Mouse (Mus musculus) myocyte (in vitro differentiated cells): Measurements from ENCODE around the gene Gorab. TPM values are rescaled to one million over a fixed set of nuclear protein-coding genes. Genes with fewer than 3 reads are reported as not detected.

Experiments used
- H3K27me3 ChIP-seq: one replicate; pipeline ENCODE4 v1.6.1; 2011; ENCODE audit not compliant: control insufficient read depth, insufficient read depth, insufficient read length
- H3K36me3 ChIP-seq: one replicate; pipeline ENCODE4 v1.6.1; 2011; ENCODE audit not compliant: control insufficient read depth, insufficient read depth
- H3K4me2 ChIP-seq: one replicate; pipeline ENCODE4 v1.6.1; 2011; ENCODE audit warnings: low read depth, control low read depth
- H3K4me3 ChIP-seq: one replicate; pipeline ENCODE4 v1.5.1; 2011; ENCODE audit warnings: mild to moderate bottlenecking, control low read depth, moderate library complexity
- H3K79me2 ChIP-seq: one replicate; pipeline ENCODE4 v1.6.1; 2011; ENCODE audit not compliant: control insufficient read depth, insufficient read depth
- H3ac ChIP-seq: one replicate; pipeline ENCODE4 v1.6.1; 2011; ENCODE audit not compliant: control insufficient read depth, insufficient read length
- CEBPB ChIP-seq: IDR thresholded peaks from 2 replicates; pipeline ENCODE4 v1.6.1; 2011; ENCODE audit warnings: mild to moderate bottlenecking, moderate library complexity; ENCODE audit not compliant: poor library complexity, insufficient read depth, severe bottlenecking
- E2F4 ChIP-seq: IDR thresholded peaks from one replicate; pipeline ENCODE4 v1.6.1; 2011; ENCODE audit warnings: mild to moderate bottlenecking, control low read depth, moderate library complexity; ENCODE audit not compliant: insufficient read depth
- MAX ChIP-seq: IDR thresholded peaks from one replicate; pipeline ENCODE4 v1.6.1; 2011; ENCODE audit warnings: low read depth, mild to moderate bottlenecking, control low read depth
- MYOD1 ChIP-seq, 3 experiments: IDR thresholded peaks; one replicate each; pipeline ENCODE4 v1.6.1; 2011; ENCODE audit warnings: control low read depth in 2 of 3, low read depth in 2 of 3, mild to moderate bottlenecking in 2 of 3, moderate library complexity in 1 of 3; ENCODE audit not compliant: insufficient read length in 2 of 3, control insufficient read depth in 1 of 3
- MYOG ChIP-seq, 3 experiments: IDR thresholded peaks; one replicate each; pipeline ENCODE4 v1.6.1; 2011; ENCODE audit warnings: control low read depth in 2 of 3, low read depth in 2 of 3, mild to moderate bottlenecking in 2 of 3; ENCODE audit not compliant: insufficient read length in 2 of 3, control insufficient read depth in 1 of 3, insufficient read depth in 1 of 3
- POLR2A ChIP-seq: IDR thresholded peaks from one replicate; pipeline ENCODE4 v1.6.1; 2011; ENCODE audit warnings: low read depth, mild to moderate bottlenecking, control low read depth, moderate library complexity; ENCODE audit not compliant: insufficient read length
- POLR2AphosphoS2 ChIP-seq: IDR thresholded peaks from one replicate; pipeline ENCODE4 v1.6.1; 2011; ENCODE audit warnings: low read depth, control low read depth; ENCODE audit not compliant: insufficient read length
- REST ChIP-seq: IDR thresholded peaks from one replicate; pipeline ENCODE4 v1.6.1; 2011; ENCODE audit warnings: mild to moderate bottlenecking, control low read depth, moderate library complexity; ENCODE audit not compliant: insufficient read depth, insufficient read length
- SRF ChIP-seq: IDR thresholded peaks from one replicate; pipeline ENCODE4 v1.6.1; 2011; ENCODE audit warnings: low read depth; ENCODE audit not compliant: control insufficient read depth, insufficient read length
- TCF12 ChIP-seq: IDR thresholded peaks from one replicate; pipeline ENCODE4 v1.6.1; 2011; ENCODE audit warnings: mild to moderate bottlenecking, control low read depth; ENCODE audit not compliant: poor library complexity, insufficient read depth, severe bottlenecking
- TCF3 ChIP-seq: IDR thresholded peaks from one replicate; pipeline ENCODE4 v1.6.1; 2011; ENCODE audit warnings: low read depth, control low read depth; ENCODE audit not compliant: insufficient read length
- USF1 ChIP-seq: IDR thresholded peaks from one replicate; pipeline ENCODE4 v1.6.1; 2011; ENCODE audit warnings: low read depth, mild to moderate bottlenecking, control low read depth, moderate library complexity
- polyA plus RNA-seq: library from polyadenylated mRNA; unstranded; fragments of >200 nt; fragmentation: generic; extraction: Trizol; gene quantifications from one replicate; pipeline ENCODE4 v1.2.1, GENCODE M21; 2012; ENCODE audit warnings: missing spikeins

Gorab gene
- polyA plus RNA-seq, 1 experiment, result 2.9 TPM

DNA sequence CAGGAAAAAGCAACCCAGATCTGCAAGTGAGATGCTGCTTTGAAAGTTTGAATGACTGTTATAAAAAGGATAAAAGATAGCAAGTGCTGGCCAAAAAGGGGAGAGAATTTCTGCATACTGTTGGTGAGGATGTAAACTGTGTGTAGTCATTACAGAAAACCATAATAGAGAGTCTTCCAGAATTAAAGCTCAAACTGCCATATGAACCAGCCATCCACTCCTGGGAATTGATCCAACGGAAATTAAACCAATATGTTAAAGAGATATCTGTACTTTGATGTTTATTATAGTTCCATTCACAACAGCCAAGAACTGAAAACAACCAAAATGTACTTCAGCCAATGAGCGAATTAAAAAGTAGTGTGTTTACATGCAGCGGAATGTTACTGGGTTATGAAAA lies 52.5 kb downstream of the Gorab start:
- no peaks in the 10 kb centered on the region for H3K36me3 ChIP-seq
- H3K4me3 ChIP-seq, result no peak overlapping the region
- H3K4me2 ChIP-seq, result no peak overlapping the region
- H3ac ChIP-seq, result no peak overlapping the region
- no peaks in the 10 kb centered on the region for H3K79me2 ChIP-seq
- H3K27me3 ChIP-seq, result no peaks in the 10 kb centered on the region
- TF ChIP-seq MYOD1 (IDR thresholded peaks at IDR 0.05; ENCODE audit: control insufficient read depth in 1 of 3, insufficient read length in 2 of 3, low read depth in 2 of 3) (no peak), E2F4 (no peak), TCF3 (no peak), MAX (no peak), TCF12 (no peak), POLR2A (no peak), SRF (no peak), USF1 (no peak), MYOG (IDR thresholded peaks at IDR 0.05; ENCODE audit: control insufficient read depth in 1 of 3, insufficient read depth in 1 of 3, insufficient read length in 2 of 3, low read depth in 2 of 3) (no peak), POLR2AphosphoS2 (no peak), REST (no peak)

DNA sequence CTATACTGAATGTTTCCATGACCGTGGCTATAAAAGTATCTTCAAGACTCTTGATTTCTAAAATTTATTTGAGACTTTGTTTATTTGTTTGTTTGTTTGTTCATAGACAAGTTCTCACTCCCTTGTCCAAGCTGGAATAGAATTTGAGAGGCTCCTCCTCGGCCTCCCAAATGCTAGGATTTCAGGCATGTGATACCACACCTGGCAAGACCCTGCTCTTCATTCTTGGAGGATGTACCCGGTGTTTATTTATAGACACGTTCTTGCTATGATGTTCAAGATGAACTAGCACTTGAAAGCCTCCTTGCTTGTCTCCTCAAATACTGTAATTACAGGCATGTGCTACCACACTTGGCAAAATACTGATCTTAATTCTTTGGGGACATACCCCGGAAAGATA lies 57.9 kb downstream of the Gorab start:
- Histone ChIP-seq H3K4me2 (no peak overlapping the region), H3K36me3 (no peaks in the 10 kb centered on the region), H3K27me3 (no peaks in the 10 kb centered on the region), H3K79me2 (no peaks in the 10 kb centered on the region), H3K4me3 (no peak overlapping the region), H3ac (no peak overlapping the region)
- no peak for TF ChIP-seq SRF
- no peak for TF ChIP-seq MAX
- TF ChIP-seq MYOG (IDR thresholded peaks at IDR 0.05; ENCODE audit: control insufficient read depth in 1 of 3, insufficient read depth in 1 of 3, insufficient read length in 2 of 3, low read depth in 2 of 3), result no peak
- TF ChIP-seq USF1, result no peak
- no peak for TF ChIP-seq TCF3
- no peak for TF ChIP-seq MYOD1 (IDR thresholded peaks at IDR 0.05; ENCODE audit: control insufficient read depth in 1 of 3, insufficient read length in 2 of 3, low read depth in 2 of 3)
- no peak for TF ChIP-seq POLR2A
- TF ChIP-seq CEBPB, result no peak
- no peak for TF ChIP-seq E2F4
- no peak for TF ChIP-seq POLR2AphosphoS2
- TF ChIP-seq TCF12, result no peak
- TF ChIP-seq REST, result no peak

GRCm38 (mm10) chr1:163344931-163345330 lies 58.5 kb downstream of the Gorab start:
- Histone ChIP-seq H3ac (no peak overlapping the region), H3K4me3 (no peak overlapping the region), H3K27me3 (no peaks in the 10 kb centered on the region), H3K79me2 (no peaks in the 10 kb centered on the region), H3K36me3 (no peaks in the 10 kb centered on the region), H3K4me2 (no peak overlapping the region)
- TF ChIP-seq MYOG (IDR thresholded peaks at IDR 0.05; ENCODE audit: control insufficient read depth in 1 of 3, insufficient read depth in 1 of 3, insufficient read length in 2 of 3, low read depth in 2 of 3) (no peak), TCF3 (no peak), TCF12 (no peak), POLR2AphosphoS2 (no peak), POLR2A (no peak), CEBPB (no peak), REST (no peak), MAX (no peak), MYOD1 (IDR thresholded peaks at IDR 0.05; ENCODE audit: control insufficient read depth in 1 of 3, insufficient read length in 2 of 3, low read depth in 2 of 3) (no peak), E2F4 (no peak), SRF (no peak), USF1 (no peak)

DNA sequence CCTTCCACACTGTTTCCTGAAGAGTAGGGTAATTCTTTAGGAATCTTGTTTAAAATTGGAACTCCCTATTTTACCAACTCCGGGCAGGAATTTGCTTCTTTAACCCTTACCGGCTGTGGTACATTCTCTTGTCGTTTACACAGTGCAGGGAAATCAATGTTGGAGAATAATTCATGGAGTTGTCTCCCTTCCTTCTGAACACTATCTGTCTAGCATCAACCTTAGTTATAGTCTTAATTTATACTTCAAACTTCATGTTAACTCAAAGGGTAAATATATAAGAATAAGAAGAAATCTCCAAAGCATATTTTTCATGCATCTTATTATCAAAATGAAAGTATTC lies 64.3 kb downstream of the Gorab start:
- Histone ChIP-seq H3K4me3 (no peak overlapping the region), H3K27me3 (no peaks in the 10 kb centered on the region), H3ac (no peak overlapping the region), H3K79me2 (no peaks in the 10 kb centered on the region), H3K36me3 (no peaks in the 10 kb centered on the region), H3K4me2 (no peak overlapping the region)
- TF ChIP-seq MYOD1 (IDR thresholded peaks at IDR 0.05; ENCODE audit: control insufficient read depth in 1 of 3, insufficient read length in 2 of 3, low read depth in 2 of 3) (no peak), CEBPB (no peak), E2F4 (no peak), POLR2A (no peak), POLR2AphosphoS2 (no peak), MYOG (IDR thresholded peaks at IDR 0.05; ENCODE audit: control insufficient read depth in 1 of 3, insufficient read depth in 1 of 3, insufficient read length in 2 of 3, low read depth in 2 of 3) (no peak), MAX (no peak), TCF12 (no peak), SRF (no peak), REST (no peak), TCF3 (no peak), USF1 (no peak)
